Mouse (Mus musculus) CD4-positive helper T cell, adult 2 months (primary cell): ENCODE measurements at regions not wholly inside any gene's neighbourhood (a gene's known extent, or its start where the extent isn't known, plus 50 kb on each side); places are given as distances from the start of the nearest gene placed in this dataset.

ENCODE experiments used
- DNase-seq: peaks from one replicate; pipeline ENCODE4 v3.0.0-alpha.2; 2012; ENCODE audit warnings: low read depth, missing footprints, low spot score

- no peak for DNase-seq
Observed at GRCm38 (mm10) chr3:148336091-148336511, 654.3 kb downstream of the Adgrl2 start.

- DNase-seq = no peak
Observed at GRCm38 (mm10) chr3:148335654-148336053, 654.7 kb downstream of the Adgrl2 start.

DNA sequence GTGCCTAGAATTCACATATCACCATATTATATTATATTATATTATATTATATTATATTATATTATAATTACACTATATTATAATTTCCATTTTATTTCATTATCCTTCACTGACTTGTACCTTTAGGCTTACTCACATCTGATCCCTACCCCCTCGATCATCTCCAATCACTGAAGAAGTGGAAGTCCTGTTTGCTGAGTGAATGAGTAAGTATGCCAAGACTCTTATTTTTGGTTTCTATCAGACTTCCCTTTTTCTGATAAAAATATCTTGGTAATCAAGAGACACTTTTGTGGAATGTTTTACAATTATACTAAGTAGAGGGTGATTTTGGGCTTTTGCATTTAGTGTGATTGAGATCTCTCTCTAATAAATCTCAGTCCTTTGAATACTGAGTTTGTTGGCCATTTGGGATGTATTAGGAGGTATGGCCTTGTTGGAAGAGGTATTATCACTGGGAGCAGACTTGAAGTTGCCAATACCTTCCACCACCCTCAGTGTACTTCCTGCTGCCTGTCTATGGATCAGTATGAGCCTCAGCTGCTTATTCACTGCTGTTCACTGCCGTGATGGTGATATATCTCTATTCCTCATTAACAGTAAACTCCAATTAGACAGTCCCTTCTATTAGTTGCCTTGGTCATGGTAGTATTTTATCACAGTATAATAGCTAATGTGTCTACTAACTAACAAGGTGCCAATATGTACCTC is 665.3 kb downstream of the Adgrl2 start:
- DNase-seq = no peak

- no peak for DNase-seq
Observed at GRCm38 (mm10) chr3:148321894-148322293, 668.5 kb downstream of the Adgrl2 start.

- no peak for DNase-seq
Observed at GRCm38 (mm10) chr3:148316198-148316597, 674.2 kb downstream of the Adgrl2 start.

GRCm38 (mm10) chr3:148315286-148315685 is 675.1 kb downstream of the Adgrl2 start:
- DNase-seq = no peak

- DNase-seq = no peak
Observed at GRCm38 (mm10) chr3:148295515-148295914, 694.8 kb downstream of the Adgrl2 start.

- DNase-seq = no peak
Observed at GRCm38 (mm10) chr3:148278978-148279377, 711.4 kb downstream of the Adgrl2 start.

- DNase-seq = no peak
Observed at GRCm38 (mm10) chr3:148272159-148272848, 718.1 kb downstream of the Adgrl2 start.

GRCm38 (mm10) chr3:148268812-148269211 is 721.5 kb downstream of the Adgrl2 start:
- DNase-seq = no peak

GRCm38 (mm10) chr3:148259211-148259610 is 731.1 kb downstream of the Adgrl2 start:
- no peak for DNase-seq

DNA sequence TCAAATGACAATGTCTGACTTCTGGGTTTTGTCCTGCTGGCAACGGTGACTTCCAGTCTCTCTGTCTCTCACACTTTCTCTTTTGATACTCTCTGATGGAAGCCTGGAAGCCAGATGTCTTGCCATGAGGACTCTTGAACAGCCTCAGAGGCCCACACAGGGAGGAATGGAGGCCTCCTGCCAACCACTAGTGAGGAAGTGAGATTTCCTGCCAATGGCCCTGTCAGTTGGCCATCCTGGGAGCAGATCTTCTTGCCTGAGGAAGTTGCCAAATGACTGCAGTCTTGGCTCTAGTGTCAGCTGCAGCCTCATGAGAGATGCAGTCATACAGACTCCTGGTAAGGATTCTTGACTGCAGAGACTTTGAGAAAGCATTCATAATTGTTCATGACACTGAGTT is 741.7 kb downstream of the Adgrl2 start:
- DNase-seq = no peak

DNA sequence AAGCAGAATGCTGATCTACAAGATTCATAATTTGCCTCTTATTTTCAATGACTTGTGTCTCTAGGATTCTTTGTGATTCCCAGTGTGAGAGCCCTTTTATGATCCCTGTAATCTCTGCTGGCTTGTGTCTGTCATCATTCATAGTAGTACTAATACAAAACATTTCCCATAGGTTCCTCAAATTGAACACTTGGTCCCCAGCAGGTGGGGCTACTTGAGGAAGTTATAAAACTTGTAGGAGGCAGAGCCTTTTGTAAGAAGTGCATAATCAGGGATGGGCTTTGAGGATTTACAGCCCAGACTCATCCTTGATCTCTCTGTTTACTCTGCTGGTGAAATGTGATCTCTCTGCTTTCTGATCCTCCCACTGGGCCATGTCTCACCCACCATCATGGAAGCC is 743.6 kb downstream of the Adgrl2 start:
- DNase-seq = no peak

DNA sequence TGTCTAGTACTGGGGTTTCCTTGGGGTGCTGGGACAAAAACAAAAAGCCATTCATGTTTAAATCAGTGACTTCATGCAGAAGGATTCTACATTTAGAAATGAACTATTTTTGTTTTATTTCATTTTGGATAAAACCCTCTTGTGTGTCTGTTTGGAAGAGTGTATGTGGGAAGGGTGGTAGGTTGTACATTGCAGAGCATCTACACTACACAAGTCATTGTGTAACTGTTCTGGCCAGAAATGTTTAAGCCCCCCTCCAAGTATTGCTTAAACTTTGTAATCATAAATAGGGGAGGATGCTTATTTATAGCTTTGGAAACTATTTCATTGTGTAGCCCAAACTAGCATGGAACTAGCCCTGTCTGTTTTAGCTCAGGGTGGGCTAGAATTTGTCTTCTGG is 752.3 kb downstream of the Adgrl2 start:
- no peak for DNase-seq

- DNase-seq = no peak
Observed at GRCm38 (mm10) chr3:148237555-148237954, 752.8 kb downstream of the Adgrl2 start.

DNA sequence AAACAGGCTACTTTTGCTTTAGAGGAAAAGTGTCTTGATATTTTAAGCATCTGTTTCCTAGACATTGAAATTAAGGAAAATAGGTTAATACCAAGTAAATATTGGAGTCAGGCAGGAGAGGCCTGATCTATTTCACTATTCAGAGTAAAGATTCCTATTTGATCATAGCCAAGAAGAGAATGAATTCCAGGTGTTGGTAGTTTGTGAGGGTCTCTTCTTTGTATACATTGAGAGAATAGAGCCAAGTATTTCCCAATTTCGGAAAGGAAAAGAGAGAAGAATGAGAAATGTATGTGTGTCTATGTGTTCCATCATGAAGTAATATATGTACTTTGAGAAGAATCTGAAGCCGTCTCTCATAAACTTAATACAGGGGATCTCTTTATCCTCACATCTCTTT is 756.7 kb downstream of the Adgrl2 start:
- DNase-seq = no peak

- DNase-seq = no peak
Observed at GRCm38 (mm10) chr3:148229192-148229591, 761.2 kb downstream of the Adgrl2 start.

DNA sequence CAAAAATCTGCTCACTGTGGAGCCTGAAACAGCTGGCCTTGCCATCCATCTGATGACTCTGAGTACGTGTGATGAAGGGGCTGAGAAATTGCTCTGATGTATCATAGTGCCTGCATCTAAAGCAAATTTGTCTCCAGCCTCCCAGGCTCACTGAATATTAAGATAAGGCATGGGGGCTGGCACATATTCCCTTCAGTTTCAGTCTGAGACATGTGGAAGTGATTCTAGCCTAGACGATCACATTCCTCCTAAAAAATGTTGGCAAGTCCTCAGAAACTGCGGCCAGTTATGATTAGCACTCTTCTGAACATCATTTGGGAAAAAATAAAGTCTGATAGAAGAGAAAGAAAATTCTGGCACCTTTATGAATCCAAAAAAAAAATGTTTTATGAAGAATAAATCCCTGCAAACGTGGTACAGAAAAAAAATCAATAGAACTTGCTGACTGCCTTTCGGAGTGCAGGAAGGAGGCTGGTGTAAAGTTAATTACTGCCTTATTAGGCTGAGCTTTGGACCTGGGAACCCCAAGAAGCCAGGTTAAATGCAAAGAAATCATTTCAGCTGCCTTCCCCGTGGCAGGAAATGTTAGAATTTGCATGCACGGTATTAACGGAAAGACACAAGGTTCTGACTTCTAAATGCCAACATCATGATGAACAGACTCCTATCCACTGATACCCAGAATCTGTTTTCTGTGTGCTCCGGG is 762.2 kb downstream of the Adgrl2 start:
- no peak for DNase-seq

DNA sequence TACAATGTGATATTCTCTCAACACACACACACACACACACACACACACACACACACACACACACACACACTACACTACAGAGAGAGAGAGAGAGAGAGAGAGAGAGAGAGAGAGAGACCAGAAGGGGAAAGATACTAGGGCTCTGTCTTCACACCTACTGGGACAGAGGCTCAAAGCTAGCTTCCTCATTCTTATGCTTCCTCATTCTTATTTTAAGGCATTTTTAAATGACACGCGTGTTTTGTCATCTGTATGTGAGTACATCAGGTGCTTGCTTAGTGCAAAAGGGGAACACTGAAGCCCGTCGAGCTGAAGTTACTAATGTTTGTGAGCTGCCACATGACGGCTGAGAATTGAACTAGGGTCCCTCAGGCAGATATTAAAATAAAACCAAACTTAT is 769.5 kb downstream of the Adgrl2 start:
- DNase-seq = no peak

- no peak for DNase-seq
Observed at GRCm38 (mm10) chr3:148220024-148220590, 770.2 kb downstream of the Adgrl2 start.

- no peak for DNase-seq
Observed at GRCm38 (mm10) chr3:148202148-148202547, 788.2 kb downstream of the Adgrl2 start.

DNA sequence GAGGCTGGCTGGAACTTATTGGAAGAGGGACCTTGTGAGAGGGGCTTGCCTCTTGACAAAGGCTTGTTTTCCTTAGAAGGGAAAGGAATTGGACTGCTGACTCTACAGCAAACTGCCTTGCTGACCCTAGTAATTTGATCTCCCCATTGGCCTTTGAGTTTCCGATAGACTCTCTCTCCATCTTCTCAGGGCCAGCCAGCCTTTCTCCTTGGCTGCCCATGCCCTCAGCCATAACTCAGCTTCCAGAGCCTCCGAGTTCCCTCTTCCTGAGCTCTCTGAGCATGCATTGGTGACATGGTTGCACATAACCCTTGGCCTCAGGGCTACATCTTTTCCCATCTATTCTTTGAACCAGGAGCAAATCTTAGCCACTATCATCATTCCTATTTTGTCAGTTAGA is 803.7 kb downstream of the Adgrl2 start:
- no peak for DNase-seq
